Mouse (Mus musculus): ENCODE measurements around the gene Nsmce3. TPM values are rescaled to one million over a fixed set of nuclear protein-coding genes. Genes with fewer than 3 reads are reported as not detected.

Gene Nsmce3
- polyA plus RNA-seq, 1 experiment from 2014 or later, result 11.6 TPM

GRCm38 (mm10) chr7:64855389-64855927, 17.3 kb downstream of the Nsmce3 start:
- no peaks in the 10 kb centered on the region for H3K36me3 ChIP-seq (ENCODE audit: control insufficient read depth, insufficient read depth, low read length)

GRCm38 (mm10) chr7:64850791-64851190, 22.0 kb downstream of the Nsmce3 start:
- H3K9me3 ChIP-seq (ENCODE audit: control insufficient read depth, low read length), result no peaks in the 10 kb centered on the region
- ATAC-seq (ENCODE audit: insufficient number of reproducible peaks, low FRiP score, low TSS enrichment, low read depth) (no peak), DNase-seq (ENCODE audit: low spot score) (peak; percentile 83)
- H3K27ac ChIP-seq (replicated peaks; ENCODE audit: low read depth, low read length), result no peak overlapping the region
- H3K36me3 ChIP-seq (ENCODE audit: control insufficient read depth, insufficient read depth, low read length), result no peaks in the 10 kb centered on the region
- H3K27me3 ChIP-seq (ENCODE audit: control insufficient read depth, insufficient read depth, low read length), result no peaks in the 10 kb centered on the region
- H3K9ac ChIP-seq (ENCODE audit: low read length), result no peak overlapping the region
- no peak overlapping the region for H3K4me2 ChIP-seq (ENCODE audit: low read depth, severe bottlenecking)
- 46% methylated on average over 3 of the region's 3 CpGs for WGBS
- H3K4me3 ChIP-seq (ENCODE audit: low read depth, low read length), result no peak overlapping the region
- no peaks in the 10 kb centered on the region for H3K4me1 ChIP-seq (ENCODE audit: control insufficient read depth, insufficient read depth, low read length)

More at GRCm38 (mm10) chr7:64855389-64855927, 17.3 kb downstream of the Nsmce3 start:
- 63% methylated on average over 5 of the region's 10 CpGs for whole genome bisulfite sequencing
- Histone ChIP-seq H3K4me2 (ENCODE audit: low read depth, severe bottlenecking) (no peak overlapping the region), H3K4me1 (ENCODE audit: control insufficient read depth, insufficient read depth, low read length) (no peaks in the 10 kb centered on the region), H3K27ac (replicated peaks; ENCODE audit: low read depth, low read length) (no peak overlapping the region), H3K9me3 (ENCODE audit: control insufficient read depth, low read length) (no peaks in the 10 kb centered on the region), H3K27me3 (ENCODE audit: control insufficient read depth, insufficient read depth, low read length) (no peaks in the 10 kb centered on the region), H3K4me3 (ENCODE audit: low read depth, low read length) (no peak overlapping the region), H3K9ac (ENCODE audit: low read length) (no peak overlapping the region)
- peak; percentile 29 for DNase-seq (ENCODE audit: low spot score)
- ATAC-seq (ENCODE audit: insufficient number of reproducible peaks, low FRiP score, low TSS enrichment, low read depth), result no peak

- Histone ChIP-seq H3K27ac (replicated peaks; ENCODE audit: low read depth, low read length) (no peak overlapping the region), H3K27me3 (ENCODE audit: control insufficient read depth, insufficient read depth, low read length) (no peaks in the 10 kb centered on the region), H3K4me2 (ENCODE audit: low read depth, severe bottlenecking) (no peak overlapping the region), H3K36me3 (ENCODE audit: control insufficient read depth, insufficient read depth, low read length) (no peaks in the 10 kb centered on the region), H3K4me1 (ENCODE audit: control insufficient read depth, insufficient read depth, low read length) (no peaks in the 10 kb centered on the region), H3K4me3 (ENCODE audit: low read depth, low read length) (no peak overlapping the region), H3K9me3 (ENCODE audit: control insufficient read depth, low read length) (no peaks in the 10 kb centered on the region), H3K9ac (ENCODE audit: low read length) (no peak overlapping the region)
- DNase-seq (ENCODE audit: low spot score) (no peak), ATAC-seq (ENCODE audit: insufficient number of reproducible peaks, low FRiP score, low TSS enrichment, low read depth) (no peak)
- WGBS, result 86% methylated on average over 5 of the region's 5 CpGs
Measured at GRCm38 (mm10) chr7:64847366-64847899, 25.4 kb downstream of the Nsmce3 start.

- Histone ChIP-seq H3K4me1 (ENCODE audit: control insufficient read depth, insufficient read depth, low read length) (no peaks in the 10 kb centered on the region), H3K9me3 (ENCODE audit: control insufficient read depth, low read length) (no peaks in the 10 kb centered on the region), H3K4me3 (ENCODE audit: low read depth, low read length) (no peak overlapping the region), H3K9ac (ENCODE audit: low read length) (no peak overlapping the region), H3K36me3 (ENCODE audit: control insufficient read depth, insufficient read depth, low read length) (no peaks in the 10 kb centered on the region), H3K27ac (replicated peaks; ENCODE audit: low read depth, low read length) (no peak overlapping the region), H3K27me3 (ENCODE audit: control insufficient read depth, insufficient read depth, low read length) (no peaks in the 10 kb centered on the region), H3K4me2 (ENCODE audit: low read depth, severe bottlenecking) (no peak overlapping the region)
- 82% methylated on average over 3 of the region's 3 CpGs for WGBS
- no peak for DNase-seq (ENCODE audit: low spot score)
- no peak for ATAC-seq (ENCODE audit: insufficient number of reproducible peaks, low FRiP score, low TSS enrichment, low read depth)
Measured at GRCm38 (mm10) chr7:64846061-64846460, 26.7 kb downstream of the Nsmce3 start.

GRCm38 (mm10) chr7:64840946-64841659, 31.7 kb downstream of the Nsmce3 start:
- no peak overlapping the region for H3K27ac ChIP-seq (replicated peaks; ENCODE audit: low read depth, low read length)
- H3K9me3 ChIP-seq (ENCODE audit: control insufficient read depth, low read length), result no peaks in the 10 kb centered on the region
- 44% methylated on average over 10 of the region's 10 CpGs for WGBS
- ATAC-seq (ENCODE audit: insufficient number of reproducible peaks, low FRiP score, low TSS enrichment, low read depth), result no peak
- H3K4me3 ChIP-seq (ENCODE audit: low read depth, low read length), result no peak overlapping the region
- H3K4me1 ChIP-seq (ENCODE audit: control insufficient read depth, insufficient read depth, low read length), result no peaks in the 10 kb centered on the region; the same call in 1 of the 2 replicates
- no peak overlapping the region for H3K4me2 ChIP-seq (ENCODE audit: low read depth, severe bottlenecking)
- DNase-seq (ENCODE audit: low spot score), result no peak
- no peaks in the 10 kb centered on the region for H3K27me3 ChIP-seq (ENCODE audit: control insufficient read depth, insufficient read depth, low read length)
- H3K9ac ChIP-seq (ENCODE audit: low read length), result no peak overlapping the region
- H3K36me3 ChIP-seq (ENCODE audit: control insufficient read depth, insufficient read depth, low read length), result no peaks in the 10 kb centered on the region

GRCm38 (mm10) chr7:64840576-64840895, 32.3 kb downstream of the Nsmce3 start:
- no peaks in the 10 kb centered on the region; the same call in 1 of the 2 replicates for H3K4me1 ChIP-seq (ENCODE audit: control insufficient read depth, insufficient read depth, low read length)
- no peak overlapping the region for H3K9ac ChIP-seq (ENCODE audit: low read length)
- no peak overlapping the region for H3K27ac ChIP-seq (replicated peaks; ENCODE audit: low read depth, low read length)
- ATAC-seq (ENCODE audit: insufficient number of reproducible peaks, low FRiP score, low TSS enrichment, low read depth), result no peak
- H3K27me3 ChIP-seq (ENCODE audit: control insufficient read depth, insufficient read depth, low read length), result no peaks in the 10 kb centered on the region
- WGBS, result 76% methylated on average over 1 of the region's 1 CpGs
- no peak overlapping the region for H3K4me3 ChIP-seq (ENCODE audit: low read depth, low read length)
- H3K36me3 ChIP-seq (ENCODE audit: control insufficient read depth, insufficient read depth, low read length), result no peaks in the 10 kb centered on the region
- no peaks in the 10 kb centered on the region for H3K9me3 ChIP-seq (ENCODE audit: control insufficient read depth, low read length)
- no peak for DNase-seq (ENCODE audit: low spot score)
- peak overlapping the region; percentile 40; the same call in 1 of the 2 replicates for H3K4me2 ChIP-seq (ENCODE audit: low read depth, severe bottlenecking)

GRCm38 (mm10) chr7:64839801-64840575, 32.8 kb downstream of the Nsmce3 start:
- ATAC-seq (ENCODE audit: insufficient number of reproducible peaks, low FRiP score, low TSS enrichment, low read depth) (peak; percentile 54; the same call in 1 of the 2 replicates), DNase-seq (ENCODE audit: low spot score) (peak; percentile 55)
- Histone ChIP-seq H3K36me3 (ENCODE audit: control insufficient read depth, insufficient read depth, low read length) (no peaks in the 10 kb centered on the region), H3K9me3 (ENCODE audit: control insufficient read depth, low read length) (no peaks in the 10 kb centered on the region), H3K4me2 (ENCODE audit: low read depth, severe bottlenecking) (peak overlapping the region; percentile 40), H3K4me3 (ENCODE audit: low read depth, low read length) (no peak overlapping the region; the same call in 1 of the 2 replicates), H3K9ac (ENCODE audit: low read length) (no peak overlapping the region; the same call in 1 of the 2 replicates), H3K27ac (replicated peaks; ENCODE audit: low read depth, low read length) (no peak overlapping the region), H3K4me1 (ENCODE audit: control insufficient read depth, insufficient read depth, low read length) (no peaks in the 10 kb centered on the region; the same call in 1 of the 2 replicates), H3K27me3 (ENCODE audit: control insufficient read depth, insufficient read depth, low read length) (no peaks in the 10 kb centered on the region)
- WGBS, result 1% methylated on average over 21 of the region's 21 CpGs

- H3K4me3 ChIP-seq (ENCODE audit: low read depth, low read length), result no peak overlapping the region
- WGBS, result 50% methylated on average over 2 of the region's 2 CpGs
- H3K4me2 ChIP-seq (ENCODE audit: low read depth, severe bottlenecking), result no peak overlapping the region
Measured at GRCm38 (mm10) chr7:64839281-64839680, 33.5 kb downstream of the Nsmce3 start.

More at GRCm38 (mm10) chr7:64839281-64839680, 33.5 kb downstream of the Nsmce3 start:
- no peak overlapping the region for H3K27ac ChIP-seq (replicated peaks; ENCODE audit: low read depth, low read length)
- no peak for DNase-seq (ENCODE audit: low spot score)
- H3K36me3 ChIP-seq (ENCODE audit: control insufficient read depth, insufficient read depth, low read length), result no peaks in the 10 kb centered on the region
- H3K4me1 ChIP-seq (ENCODE audit: control insufficient read depth, insufficient read depth, low read length), result no peaks in the 10 kb centered on the region; the same call in 1 of the 2 replicates
- H3K9ac ChIP-seq (ENCODE audit: low read length), result no peak overlapping the region
- H3K9me3 ChIP-seq (ENCODE audit: control insufficient read depth, low read length), result no peaks in the 10 kb centered on the region
- ATAC-seq (ENCODE audit: insufficient number of reproducible peaks, low FRiP score, low TSS enrichment, low read depth), result peak; percentile 13; the same call in 1 of the 2 replicates
- no peaks in the 10 kb centered on the region for H3K27me3 ChIP-seq (ENCODE audit: control insufficient read depth, insufficient read depth, low read length)

Measured in limb, embryonic 11.5 days (tissue).